Mouse (Mus musculus) granulocyte monocyte progenitor cell, adult 5-6 weeks (primary cell): ENCODE results near the gene Plekha1. TPM values are rescaled to one million over a fixed set of nuclear protein-coding genes. Genes with fewer than 3 reads are reported as not detected.

Source experiments
- ATAC-seq: replicated peaks from 2 replicates; pipeline ENCODE4 v1.8.0; 2016; ENCODE audit warnings: mild to moderate bottlenecking, moderate TSS enrichment, inconsistent platforms; ENCODE audit not compliant: poor library complexity, severe bottlenecking
- total RNA-seq, 2 experiments: library from RNA; stranded (forward) in 1 of 2; stranded (reverse) in 1 of 2; fragments of 200-712, 200-1000 nt in 1 of 2; fragments of >200 nt in 1 of 2; fragmentation: Nextera tagmentation in 1 of 2; gene quantifications; 2 replicates each; pipeline ENCODE4 v1.2.3; 2014 to 2017

The Plekha1 gene
- total RNA-seq, 2 experiments from 2014 or later, result 17.4 to 21.4 TPM

DNA sequence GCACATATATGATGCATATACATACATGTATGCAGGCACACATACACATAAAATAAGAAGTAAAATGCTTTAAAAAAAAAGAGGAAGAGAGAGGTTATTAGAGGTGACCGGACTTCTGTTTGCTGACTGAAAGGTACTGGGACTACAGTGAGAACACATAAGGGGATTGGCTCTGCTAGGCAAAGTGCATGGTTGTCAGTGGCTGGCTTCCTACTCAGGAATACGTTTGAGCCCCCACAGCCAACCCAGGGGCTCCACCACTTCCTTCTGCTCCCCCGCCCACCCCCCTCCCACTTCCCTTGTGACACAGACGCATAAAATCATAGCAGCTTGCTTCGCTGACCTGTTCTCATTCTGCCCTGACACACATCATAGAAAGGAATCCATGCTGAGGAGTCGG lies 7.6 kb upstream of the Plekha1 start:
- peak; percentile 99 for ATAC-seq

DNA sequence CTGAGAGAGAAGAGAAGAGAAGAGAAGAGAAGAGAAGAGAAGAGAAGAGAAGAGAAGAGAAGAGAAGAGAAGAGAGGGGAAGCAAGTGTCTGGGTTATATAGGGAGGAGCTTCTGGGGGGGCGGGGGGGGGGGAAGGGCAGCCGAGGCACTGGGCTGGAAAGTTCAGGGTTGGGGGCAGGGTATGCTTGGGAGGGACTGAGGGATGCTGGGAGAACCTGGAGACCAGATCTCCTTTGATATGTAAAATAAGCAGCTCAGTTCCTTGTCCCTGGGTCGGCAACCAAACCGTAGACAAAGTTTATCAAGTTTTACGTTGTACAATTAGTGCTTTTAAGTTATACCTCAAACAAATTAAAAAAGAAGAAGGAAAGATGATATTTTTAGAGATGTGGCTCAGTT lies 5.6 kb upstream of the Plekha1 start:
- ATAC-seq, result no peak

DNA sequence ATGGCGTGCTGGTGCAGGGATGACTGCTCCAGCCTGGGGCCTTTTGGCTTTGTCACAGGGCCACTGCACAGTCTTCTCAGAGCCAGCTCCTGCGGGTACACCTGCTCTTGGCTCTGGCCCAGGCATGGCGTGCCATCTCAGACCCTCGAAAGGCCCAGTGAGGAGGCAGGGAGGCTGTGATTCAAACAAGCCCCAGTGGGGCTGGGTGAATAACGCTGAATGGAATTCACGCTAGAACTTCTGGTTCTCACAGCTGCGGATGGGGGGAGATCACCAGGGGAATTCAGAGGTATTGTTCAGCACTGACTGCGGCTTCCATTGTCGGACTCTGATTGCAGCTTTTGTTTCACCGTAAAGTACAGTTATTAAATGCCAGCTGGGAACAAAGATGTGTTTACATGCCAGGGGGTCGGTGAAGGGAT lies 4.8 kb upstream of the Plekha1 start:
- ATAC-seq, result no peak

DNA sequence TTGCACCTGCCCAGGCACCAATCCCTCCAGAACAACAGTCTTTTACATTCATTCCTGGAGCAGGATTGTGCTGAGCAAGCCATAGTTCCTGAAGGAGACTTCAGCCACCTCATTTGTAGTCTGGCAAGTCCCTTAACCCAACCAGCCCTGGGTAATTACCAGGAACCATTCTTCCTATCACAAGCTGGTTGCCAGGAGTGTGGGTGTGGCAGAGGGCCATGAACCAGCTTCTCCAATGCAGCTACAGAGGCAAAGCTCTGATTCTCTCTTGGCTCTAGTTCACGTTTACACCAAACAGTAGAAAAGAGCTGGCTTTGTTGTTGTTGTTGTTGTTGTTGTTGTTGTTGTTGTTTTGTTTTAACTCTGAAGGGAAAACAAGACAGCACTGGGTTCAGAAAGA lies 3.1 kb upstream of the Plekha1 start:
- ATAC-seq, result no peak

DNA sequence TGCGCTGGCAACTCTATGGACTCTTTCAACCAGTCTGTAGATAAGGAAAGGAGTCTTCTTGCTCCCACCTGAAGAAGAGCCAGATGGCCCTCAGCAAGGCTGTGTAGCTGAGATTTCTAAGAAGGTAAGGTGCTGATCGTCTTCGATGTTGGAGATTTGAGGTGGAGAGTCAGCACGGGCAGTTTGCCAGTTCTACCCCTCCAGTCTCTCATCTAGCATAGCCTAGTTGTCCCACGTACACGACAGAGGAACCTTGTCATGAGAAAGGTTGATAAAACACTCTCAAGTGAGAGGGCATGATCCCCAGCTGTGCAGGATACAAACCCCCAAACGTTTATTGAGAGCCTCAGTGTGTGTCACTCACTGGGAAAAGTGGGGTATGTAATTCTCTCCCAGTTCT lies 845 bp upstream of the Plekha1 start:
- ATAC-seq, result no peak

DNA sequence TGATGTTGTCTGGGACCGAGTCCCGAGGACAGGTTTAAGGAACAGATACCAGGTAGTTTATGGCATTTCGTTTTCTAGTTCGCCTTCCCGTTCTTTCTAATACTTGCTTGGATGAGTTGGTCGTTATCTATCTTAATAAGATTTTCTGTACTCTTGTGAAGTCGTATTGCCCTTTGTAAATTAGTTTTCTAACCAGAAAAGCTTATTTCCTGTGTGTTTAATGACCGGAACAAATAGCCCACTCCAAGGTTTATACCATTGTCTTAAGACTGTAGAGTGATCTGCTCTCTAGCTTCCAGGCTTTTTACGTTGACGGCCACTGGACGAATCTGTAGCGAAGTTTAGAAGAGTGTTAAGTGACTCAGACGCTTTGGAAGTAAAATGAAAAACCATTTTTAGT lies 1.1 kb downstream of the Plekha1 start:
- peak; percentile 13 for ATAC-seq

DNA sequence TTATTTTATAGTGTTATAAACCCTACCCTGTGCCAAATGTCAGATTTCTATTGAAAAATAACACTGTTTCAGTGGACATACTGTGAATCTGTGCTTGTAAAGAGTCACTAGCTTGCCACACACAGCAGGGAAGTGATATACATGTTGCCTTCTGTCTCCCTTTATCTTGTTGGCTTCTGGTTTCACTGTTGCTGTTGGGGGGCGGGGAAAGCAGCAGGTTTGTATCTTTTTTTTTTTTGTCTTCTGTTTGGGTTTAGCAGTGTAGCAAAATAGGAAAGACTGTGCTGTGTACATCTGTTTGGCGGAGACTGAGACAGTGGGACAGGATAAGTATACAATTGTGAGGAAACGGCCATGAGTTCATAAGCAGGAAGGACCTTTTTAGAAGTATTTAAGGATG lies 1.7 kb downstream of the Plekha1 start:
- peak; percentile 21; the same call in 1 of the 2 replicates for ATAC-seq

DNA sequence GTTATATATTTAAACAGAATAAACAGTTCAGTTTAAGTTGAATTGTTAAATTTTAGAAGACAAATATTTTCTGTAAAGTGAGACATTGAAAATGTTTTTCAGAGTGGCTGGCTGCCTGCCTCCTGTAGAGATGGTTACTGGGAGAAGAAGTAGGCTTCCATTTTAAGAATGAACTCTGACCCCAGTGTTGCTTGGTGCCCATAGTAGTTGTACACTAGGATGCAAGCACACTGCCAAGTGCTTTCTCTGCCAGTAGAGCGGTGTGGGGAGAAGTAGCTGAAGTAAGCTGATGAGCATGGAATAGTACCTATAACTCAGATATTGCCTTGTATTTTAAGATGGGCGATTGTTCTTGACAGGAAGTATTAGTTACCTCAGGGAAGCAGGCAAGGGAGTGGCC lies 18.6 kb downstream of the Plekha1 start:
- ATAC-seq, result no peak

DNA sequence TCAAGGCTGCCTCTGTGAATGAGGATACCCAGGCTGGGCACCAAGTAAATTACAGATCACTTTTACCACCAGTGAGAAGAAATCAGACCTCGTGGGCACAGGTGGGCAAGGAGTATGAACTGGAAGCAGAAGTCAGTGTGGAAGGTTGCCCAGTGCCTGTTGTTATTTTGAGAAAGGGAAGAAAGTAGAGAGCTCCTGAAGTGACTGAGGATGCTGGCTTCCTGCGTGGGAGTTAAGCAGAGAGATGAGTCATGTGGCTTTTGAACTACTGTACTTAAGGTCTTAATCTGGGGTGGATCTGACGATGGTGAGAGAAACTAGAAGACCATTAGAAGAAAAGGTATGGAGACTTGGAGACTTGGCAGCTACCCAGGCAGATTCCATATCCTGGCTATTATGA lies 20.7 kb downstream of the Plekha1 start:
- no peak for ATAC-seq

DNA sequence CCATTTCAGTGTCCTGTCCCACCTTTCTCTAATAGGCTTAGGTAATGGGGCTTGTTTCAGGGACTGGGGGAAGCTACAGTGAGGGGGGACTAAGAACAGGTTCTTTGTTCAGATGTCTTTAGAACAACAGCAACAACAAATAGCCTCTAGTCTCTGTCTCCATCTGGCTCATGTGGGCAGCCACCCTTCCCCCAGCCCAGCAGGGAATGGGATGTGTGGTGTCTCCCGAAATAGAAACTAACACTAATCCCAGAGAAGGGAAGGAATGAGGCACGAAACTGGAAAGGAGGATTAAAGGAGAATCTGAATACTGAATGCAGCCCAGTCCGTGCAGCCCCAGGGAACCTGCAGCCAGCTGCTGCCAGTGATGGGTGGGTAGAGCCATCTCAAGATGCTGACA lies 22.4 kb downstream of the Plekha1 start:
- no peak for ATAC-seq

DNA sequence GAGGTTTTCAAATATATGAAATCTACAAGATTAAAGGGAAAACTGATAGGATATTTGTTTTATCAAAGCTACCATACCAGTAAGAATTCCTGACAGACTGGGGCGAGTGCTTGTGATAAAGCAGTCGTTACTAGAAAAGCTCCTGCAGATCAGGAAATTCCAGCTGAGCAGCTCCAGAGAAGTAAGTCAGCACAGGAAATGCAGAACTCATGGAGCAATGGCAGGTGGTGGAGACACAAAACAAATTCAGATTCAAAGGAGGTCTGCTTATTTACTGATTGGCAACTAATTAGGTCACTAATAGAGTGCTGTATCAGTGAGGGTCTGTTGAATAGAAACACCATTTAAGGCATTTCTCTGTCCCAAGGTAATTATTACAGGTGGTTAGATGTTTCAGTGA lies 25.3 kb downstream of the Plekha1 start:
- ATAC-seq, result no peak

DNA sequence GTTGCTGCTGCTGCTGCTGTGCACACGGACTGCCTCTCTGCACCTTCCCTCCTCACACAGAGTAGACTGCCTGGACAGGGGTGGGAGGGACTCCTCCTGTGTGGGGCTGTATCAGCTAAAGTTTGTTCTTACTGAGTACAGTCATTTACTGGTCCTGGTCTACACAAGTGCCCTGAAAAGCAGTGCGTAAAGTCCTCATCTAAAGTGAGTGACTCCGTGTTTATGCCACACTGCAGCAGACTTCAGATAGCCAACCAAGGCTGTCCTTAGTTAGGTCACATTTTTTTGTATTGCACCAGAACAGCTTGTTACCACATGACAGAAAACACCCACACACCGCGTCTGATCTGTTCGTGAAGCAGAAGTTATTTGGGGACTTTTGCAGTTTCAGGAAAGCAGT lies 27.4 kb downstream of the Plekha1 start:
- ATAC-seq, result peak; percentile 98

DNA sequence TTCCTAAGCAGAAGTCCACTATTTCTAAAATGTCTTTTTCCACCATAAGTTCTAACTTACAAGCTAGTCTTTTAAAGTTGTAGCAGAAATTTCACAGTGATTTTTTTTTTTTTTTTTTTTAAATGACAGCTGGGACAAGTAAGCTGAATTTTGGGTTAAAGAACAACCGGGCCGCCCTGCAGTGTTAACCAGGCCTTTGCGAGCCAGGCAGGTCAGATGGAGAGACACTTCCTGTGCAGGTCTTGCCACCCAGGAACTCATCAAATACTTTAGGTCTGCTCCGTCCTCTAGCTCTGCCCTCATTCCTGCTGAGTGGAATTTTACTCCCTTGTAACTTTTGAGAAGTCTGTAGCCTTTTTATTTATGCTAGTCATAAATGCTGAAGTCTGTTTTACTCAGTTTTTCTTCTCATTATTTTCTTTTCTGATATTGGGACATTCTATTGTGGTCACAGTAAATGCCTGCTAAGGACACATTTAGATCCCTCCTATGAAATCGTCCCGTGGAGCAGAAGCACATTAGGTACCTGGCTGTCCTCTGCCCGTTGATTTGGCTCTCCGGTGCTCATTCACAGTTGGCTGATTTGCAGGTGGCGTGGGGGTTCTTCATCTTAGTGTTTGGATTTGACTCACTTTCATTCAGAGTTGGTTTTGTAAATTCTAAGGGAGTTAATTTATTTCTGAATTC lies 29.5 kb downstream of the Plekha1 start:
- no peak for ATAC-seq

DNA sequence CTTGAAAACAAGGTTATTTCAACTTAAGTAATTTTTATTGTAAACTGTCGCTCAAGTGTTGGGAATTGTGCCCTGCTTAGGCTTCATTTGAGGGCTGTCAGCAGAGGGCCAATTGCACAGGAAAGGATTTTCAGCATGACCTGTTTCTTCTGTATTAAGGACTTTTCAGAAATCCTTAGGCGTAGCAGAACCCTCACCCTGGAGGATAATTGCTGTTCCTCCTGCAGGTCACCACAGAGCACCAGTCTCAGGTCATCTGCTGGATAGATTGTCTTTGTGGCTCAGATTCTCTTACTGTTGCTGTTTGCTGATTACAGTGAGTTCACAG lies 30.0 kb downstream of the Plekha1 start:
- ATAC-seq, result no peak

DNA sequence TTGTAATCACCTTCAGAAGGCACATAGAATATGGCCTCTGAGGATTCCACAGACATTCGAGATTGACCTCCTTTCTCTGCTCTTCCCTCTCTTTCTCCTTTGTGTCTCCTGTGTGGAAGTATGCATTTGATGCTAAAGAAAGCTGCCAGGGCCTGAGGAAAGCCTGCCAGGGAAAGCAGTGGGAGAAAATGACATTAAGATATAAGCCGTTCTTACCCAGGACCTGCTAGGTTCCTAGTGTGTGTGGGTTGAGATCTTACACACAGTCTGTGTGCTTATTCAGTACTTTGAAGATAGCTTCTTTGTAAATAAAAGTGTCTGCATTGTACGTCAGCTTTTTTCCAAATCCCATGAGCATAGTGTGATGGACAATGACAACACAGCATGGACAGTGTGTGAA lies 30.5 kb downstream of the Plekha1 start:
- ATAC-seq, result no peak

DNA sequence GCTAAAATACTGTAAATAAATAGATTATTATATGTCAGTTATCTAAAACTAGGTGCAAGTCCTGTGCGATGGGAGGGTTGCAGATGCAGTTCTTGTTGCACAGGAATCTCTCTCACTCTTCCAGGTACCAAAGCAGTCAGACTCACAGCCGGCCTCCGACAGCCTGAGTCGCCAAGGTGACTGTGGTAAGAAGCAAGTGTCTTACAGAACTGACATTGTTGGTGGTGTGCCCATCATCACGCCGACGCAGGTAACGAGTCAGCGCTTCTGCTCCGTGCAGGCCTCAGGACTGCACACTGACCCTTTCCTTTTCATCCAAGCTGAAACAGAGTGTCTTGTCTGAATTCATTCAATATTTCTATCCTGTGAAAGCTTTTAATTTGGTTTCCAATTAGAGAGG lies 31.6 kb downstream of the Plekha1 start:
- no peak for ATAC-seq

DNA sequence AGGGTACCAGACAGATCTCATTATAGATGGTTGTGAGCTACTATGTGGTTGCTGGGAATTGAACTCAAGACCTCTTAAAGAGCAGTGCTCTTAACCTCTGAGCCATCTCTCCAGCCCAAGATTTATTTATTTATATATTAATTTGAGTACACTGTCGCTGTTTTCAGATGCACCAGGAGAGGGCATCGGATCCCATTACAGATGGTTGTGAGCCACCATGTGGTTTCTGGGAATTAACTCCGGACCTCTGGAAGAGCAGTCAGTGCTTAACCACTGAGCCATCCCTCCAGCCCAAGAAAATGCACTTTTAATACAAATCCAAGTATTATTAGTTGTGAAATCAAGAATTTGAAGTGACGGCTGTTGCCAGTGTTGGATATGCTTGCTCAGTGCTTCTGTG lies 32.8 kb downstream of the Plekha1 start:
- no peak for ATAC-seq

DNA sequence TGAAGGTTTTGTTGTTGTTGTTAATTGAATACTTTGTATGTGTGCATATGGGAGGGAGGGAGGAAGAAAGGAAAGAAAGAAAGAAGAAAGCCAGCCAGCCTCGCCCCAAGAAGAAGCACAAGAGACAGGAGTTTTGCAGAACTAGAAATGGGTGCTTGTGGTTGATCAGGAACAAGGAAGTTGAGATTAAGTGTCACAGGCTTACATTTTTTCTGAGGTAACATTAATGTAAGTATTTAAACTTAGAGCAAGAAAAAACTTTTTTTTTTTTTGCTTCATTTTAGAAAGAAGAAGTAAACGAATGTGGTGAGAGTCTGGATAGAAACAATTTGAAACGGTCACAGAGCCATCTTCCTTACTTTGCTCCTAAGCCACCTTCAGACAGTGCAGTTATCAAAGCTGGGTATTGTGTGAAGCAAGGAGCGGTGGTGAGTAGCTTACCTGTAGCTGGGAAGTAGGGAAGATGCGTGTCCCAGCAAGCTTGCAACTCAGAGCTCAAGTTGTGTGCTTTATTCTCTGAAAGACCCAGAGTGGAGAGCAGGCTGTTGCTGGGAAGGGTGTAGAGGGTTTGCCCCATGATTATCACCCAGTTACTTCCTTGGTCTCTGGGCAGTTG lies 34.8 kb downstream of the Plekha1 start:
- ATAC-seq, result peak; percentile 54

DNA sequence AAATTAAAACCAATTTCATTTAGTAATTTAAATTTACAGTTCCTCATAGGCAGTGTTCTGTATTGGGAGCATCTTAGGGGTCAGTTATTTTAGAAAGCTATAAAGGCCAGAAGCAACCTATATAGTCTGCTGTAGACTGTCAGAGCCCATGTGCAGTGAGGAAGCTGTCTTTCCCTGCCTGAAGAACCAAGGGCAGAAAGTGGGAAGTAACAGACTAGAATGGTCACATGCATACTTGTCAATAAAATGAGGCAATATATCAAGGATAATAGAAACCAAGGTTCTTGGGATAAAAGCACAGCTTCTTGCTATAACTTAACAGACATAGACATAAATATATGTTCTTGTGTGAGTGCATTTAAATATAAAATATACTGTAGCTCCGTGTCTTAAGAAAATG lies 37.4 kb downstream of the Plekha1 start:
- peak; percentile 52 for ATAC-seq

DNA sequence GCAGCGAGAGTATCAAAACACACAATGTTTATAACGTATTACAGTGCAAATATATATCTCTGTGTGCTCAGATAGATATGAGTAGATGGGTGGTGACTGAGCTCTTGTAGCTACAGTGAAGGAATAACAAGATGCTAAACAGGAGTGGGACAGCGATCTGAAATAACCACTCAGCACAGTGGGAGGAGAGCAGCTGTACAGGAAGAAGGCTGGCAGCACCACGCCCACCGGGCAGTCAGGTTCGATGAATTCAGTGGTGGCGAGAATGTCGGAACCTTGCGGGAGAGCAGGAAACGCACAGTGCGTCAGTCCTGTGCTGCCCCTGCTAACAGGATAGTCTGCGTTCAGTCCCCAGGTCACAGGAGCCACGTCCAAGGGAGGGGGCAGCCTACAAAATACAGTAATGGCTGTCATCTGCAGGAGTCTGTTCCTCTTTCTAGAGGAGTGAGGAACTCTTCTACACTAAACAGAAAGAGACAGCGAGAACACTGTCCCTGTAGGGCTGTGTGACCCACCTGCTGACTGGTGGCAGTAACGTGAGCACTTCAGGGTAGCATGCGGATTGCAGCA lies 38.0 kb downstream of the Plekha1 start:
- peak; percentile 80 for ATAC-seq

DNA sequence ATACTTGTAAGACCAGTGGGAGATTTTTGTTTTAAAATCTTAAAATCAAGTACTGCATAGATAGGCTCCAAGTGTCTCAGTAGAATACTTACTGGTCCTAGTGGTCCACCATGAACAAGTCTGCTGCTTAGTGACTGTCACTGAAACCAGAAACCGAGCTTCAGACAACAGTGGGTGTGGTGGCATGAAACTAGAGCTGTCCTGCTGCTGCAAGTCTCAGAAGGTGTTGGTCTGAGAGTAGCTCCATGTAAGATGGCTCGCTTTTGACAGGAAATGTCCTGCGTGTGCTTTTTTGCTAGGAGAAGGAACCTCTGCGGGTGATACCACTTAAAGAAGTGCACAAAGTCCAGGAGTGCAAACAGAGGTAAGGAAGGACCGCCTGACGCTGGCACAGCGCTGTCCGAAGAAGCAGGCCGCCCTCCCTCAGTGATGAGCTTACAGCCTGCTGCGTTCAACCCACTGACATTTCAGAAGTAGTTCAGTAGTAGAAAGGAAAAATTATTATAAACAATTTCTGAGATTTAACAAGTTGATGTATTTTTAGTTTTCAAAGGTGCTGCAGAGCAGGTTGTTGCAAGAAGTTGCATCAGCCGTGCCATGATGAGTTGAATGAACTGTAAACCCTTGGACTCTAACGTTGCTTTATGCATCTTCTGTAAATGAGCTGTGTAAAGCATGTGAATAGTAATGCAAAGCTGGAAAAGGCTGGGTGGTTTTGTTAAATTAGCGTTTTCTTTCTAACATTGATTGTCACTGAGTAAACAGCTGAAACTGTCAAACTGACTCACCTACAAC lies 39.2 kb downstream of the Plekha1 start:
- ATAC-seq, result no peak
